Mouse (Mus musculus): ENCODE measurements around the gene Patz1.

The Patz1 gene

GRCm38 (mm10) chr11:3292711-3293249 is 4.1 kb downstream of the Patz1 start:
- peak; percentile 58 for DNase-seq (ENCODE audit: low spot score)

- DNase-seq (ENCODE audit: low spot score), result no peak
These were observed 4.7 kb downstream of the Patz1 start for GRCm38 (mm10) chr11:3293361-3293760.

GRCm38 (mm10) chr11:3294641-3295040 is 6.0 kb downstream of the Patz1 start:
- no peak for DNase-seq (ENCODE audit: low spot score)

DNA sequence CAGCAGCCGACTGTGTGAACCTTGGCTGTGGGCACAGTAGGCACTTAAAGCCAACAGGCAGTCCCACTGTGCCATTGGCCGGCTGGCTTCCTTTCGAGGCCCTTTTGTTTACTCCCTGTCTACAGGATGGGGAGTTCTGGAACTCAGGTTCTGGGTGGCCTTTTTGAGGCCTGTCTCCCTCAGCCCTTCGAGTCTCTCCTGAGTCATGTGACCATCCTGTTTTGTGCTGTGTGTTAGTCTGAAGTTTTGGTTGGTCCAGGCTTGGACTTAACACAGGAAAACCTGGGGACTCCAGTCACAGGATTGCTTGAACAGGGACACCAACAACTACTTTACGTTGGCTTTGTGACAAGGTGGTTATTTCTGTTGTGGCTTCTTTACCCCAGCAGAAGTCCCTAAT is 7.4 kb downstream of the Patz1 start:
- DNase-seq (ENCODE audit: low spot score), result no peak

- DNase-seq (ENCODE audit: low spot score), result no peak
These were observed 9.5 kb downstream of the Patz1 start for GRCm38 (mm10) chr11:3297871-3298812.

DNA sequence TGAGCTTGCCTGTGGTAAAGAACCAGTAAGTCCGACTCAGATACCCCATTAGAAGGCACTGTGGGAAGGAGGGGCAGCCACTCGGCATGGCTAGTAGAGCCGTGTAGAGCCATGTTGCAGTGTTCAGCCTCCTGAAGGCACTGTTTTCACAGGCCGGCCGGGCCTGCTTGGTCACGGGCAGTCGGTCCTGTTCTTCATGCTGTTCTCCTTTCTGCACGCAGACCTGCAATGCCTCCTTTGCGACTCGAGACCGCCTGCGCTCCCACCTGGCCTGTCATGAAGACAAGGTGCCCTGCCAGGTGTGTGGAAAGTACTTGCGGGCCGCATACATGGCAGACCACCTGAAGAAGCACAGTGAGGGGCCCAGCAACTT is 10.1 kb downstream of the Patz1 start:
- no peak for DNase-seq (ENCODE audit: low spot score)

GRCm38 (mm10) chr11:3301075-3301474 is 12.4 kb downstream of the Patz1 start:
- DNase-seq (ENCODE audit: low spot score), result no peak

DNA sequence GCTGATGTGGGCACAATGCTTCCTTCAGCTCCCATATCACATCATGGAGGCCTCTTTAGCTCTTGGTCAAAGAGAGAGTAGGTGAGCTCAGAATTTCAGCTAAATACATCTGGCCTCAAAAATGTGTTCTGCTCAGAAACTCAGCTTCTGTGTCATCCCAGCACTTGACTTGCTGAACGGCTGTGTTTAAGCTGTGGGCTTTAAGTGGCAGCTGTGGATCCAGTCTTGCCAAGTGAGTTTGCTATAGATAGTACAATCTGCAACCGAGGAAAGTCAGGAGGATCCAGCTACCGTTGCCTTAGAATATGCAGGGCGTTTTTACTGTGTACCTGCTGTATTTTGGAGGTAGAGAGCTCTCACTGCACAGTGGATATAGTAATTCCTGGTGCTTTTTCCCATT is 13.7 kb downstream of the Patz1 start:
- DNase-seq (ENCODE audit: low spot score), result no peak

DNA sequence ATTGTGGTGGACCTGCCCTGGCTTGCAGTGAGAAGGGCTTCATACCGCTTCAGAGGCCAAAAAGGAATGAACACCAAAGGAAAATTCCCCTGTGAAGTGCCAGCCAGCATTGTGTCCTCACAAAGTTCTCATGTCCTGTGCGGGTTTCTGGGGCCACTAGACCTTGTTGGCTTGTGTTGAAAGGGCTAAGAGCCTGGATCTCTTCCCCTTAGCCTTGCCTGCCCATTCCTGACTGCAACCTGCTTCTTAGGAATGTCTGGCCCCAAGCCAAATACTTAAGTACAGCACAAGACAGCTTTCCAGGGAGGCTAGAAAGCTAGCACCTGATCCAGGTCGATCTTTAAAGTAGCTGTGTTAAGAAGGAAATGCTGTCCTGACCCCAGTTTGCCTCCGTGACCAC is 14.1 kb downstream of the Patz1 start:
- peak; percentile 78 for DNase-seq (ENCODE audit: low spot score)

DNA sequence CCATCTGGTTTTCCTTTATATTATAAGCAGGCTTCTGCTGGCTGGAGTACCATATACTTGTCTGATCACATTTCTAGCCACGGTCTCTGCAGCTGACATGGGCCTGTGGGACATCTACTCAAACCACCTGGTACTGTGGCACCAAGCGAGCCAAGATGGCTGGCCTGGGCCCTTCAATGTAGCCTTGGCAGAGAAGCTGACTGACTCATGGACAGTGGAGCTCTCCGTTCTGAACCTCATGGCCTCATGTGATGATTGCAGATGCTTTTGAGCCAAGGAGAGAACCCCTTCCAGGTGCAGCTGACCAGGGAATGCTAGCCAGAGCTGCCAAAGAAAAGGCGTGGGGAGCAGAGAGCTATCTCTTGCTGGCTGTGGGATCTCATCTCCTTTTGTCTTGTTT is 17.1 kb downstream of the Patz1 start:
- DNase-seq (ENCODE audit: low spot score), result no peak

GRCm38 (mm10) chr11:3307875-3308274 is 19.2 kb downstream of the Patz1 start:
- no peak for DNase-seq (ENCODE audit: low spot score)

- DNase-seq (ENCODE audit: low spot score), result no peak
These were observed 21.2 kb downstream of the Patz1 start for GRCm38 (mm10) chr11:3309884-3310283.

GRCm38 (mm10) chr11:3310789-3311585 is 22.3 kb downstream of the Patz1 start:
- DNase-seq (ENCODE audit: low spot score), result no peak

DNA sequence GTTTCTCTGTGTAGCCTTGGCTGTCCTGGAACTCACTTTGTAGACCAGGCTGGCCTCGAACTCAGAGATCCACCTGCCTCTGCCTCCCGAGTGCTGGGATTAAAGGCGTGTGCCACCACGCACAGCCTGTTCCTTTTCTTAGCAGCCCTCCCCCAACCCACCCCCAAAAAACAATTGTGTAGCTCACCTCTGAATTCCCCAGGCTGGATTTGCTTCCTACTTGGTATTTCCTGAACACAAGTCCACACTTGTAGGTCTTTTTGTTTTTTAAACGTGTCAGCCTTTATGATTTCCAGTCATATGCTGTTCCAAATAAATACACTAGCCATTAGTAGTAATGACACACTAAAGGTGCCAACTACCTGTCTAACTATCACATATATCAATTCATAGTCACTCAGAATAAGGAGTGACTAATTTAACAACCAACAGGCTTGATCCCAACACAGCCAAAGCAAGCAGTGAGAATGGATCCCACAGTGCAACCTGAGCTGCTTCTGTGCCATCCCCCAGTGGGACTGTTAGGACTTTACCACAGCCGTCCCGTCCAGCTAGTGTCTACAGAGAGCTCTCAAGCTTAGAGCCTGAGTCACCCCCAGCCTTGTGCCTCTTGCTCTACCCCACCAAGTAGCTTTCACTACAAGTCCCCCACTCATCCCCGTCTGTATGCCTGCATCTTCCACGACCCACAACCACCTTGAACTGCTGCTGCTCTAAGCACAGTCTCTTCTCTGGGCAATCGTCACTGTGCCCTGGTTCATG is 23.1 kb downstream of the Patz1 start:
- DNase-seq (ENCODE audit: low spot score), result no peak

- DNase-seq (ENCODE audit: low spot score), result no peak
These were observed 24.6 kb downstream of the Patz1 start for GRCm38 (mm10) chr11:3313294-3313693.

- peak; percentile 72 for DNase-seq (ENCODE audit: low spot score)
These were observed 25.5 kb downstream of the Patz1 start for GRCm38 (mm10) chr11:3314148-3314547.

DNA sequence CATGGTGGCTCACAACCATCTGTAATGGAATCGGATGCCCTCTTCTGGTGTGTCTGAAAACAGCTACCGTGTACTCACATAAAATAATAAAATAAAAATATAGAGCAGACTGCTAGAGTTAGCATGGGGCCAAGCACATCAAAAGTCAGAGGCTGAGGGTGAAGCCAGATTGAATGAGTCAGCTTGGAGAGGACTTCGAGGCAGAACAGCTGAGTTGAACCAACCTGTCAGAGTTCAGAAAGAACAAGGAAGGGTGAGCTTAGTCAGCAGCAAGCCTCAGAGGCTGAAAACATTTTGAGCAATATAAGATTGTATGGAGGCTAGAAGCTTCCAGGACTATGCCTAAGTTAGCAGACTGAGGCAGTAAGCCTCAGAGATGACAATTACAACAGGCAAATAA is 29.6 kb downstream of the Patz1 start:
- DNase-seq (ENCODE audit: low spot score), result no peak

- DNase-seq (ENCODE audit: low spot score), result no peak
These were observed 39.6 kb downstream of the Patz1 start for GRCm38 (mm10) chr11:3328271-3328670.

- no peak for DNase-seq (ENCODE audit: low spot score)
These were observed 40.4 kb downstream of the Patz1 start for GRCm38 (mm10) chr11:3328806-3329775.

DNA sequence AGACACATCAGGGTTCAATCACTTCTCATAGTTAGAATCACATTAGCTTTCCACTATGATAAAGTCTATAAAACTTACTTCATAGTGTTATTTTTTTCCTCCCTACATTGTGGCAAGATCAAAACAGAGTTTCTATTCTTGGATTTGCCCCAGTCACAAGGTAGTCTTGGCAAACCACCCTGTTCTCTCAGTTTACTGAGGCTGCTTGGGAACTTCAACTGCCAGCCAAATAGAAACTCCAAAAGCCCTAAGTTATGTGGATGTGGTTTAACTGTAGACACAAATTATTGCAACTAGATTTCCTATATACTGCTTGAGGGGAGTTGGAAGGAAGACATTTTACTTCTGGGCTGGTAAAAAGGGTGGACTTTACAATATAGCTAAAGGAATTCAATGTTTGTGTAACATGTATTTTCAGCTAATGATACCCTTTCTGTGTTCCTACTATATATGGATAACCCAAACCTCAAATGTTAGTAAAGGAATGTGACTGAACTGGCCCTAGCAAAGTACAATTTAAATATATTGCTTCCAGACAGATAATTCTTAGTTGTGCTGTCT is 41.3 kb downstream of the Patz1 start, which contains the start of gene Pik3ip1:
Gene Pik3ip1 (plus strand): TSS at position 511 of the 561 bp plus-strand sequence.
- DNase-seq (ENCODE audit: low spot score), result no peak

All from lung, postnatal 25 days (tissue).